16 mouse cellular contexts compared by ENCODE assay signal in genomic region chr6:78551666-78552352, GRCm38 (mm10).
DNase-seq lines count a peak whose midpoint lies in the region; ATAC-seq and TF ChIP-seq lines count a peak whose summit lies in the region.
"Had no signal": no experiment of that assay in that cellular context is flagged by ENCODE, and none has a peak within 500 bp of the region (broad histone marks: within the 10 kb centered on the region; RNA-seq: fewer than 3 reads in every experiment).

No protein-coding gene starts in this region.

- no peak overlapping the region; the same call in 1 of the 2 replicates for H3K4me2 ChIP-seq in hindbrain, embryonic 12.5 days (replicated peaks)
- peak overlapping the region; percentile 19; the same call in 1 of the 2 replicates for H3K4me2 ChIP-seq in midbrain, embryonic 13.5 days (replicated peaks)
- H3K4me2 ChIP-seq: embryonic facial prominence, embryonic 15.5 days; limb, embryonic 13.5 days had no signal

- peak in 1 of 2 experiments; percentile 21 for DNase-seq in layer of hippocampus, adult 2 months (ENCODE audit: low spot score in 2 of 2)
- DNase-seq in layer of hippocampus, adult 9-10 months (ENCODE audit: low spot score) = no peak
- DNase-seq in retina, embryonic 14.5 days (ENCODE audit: low spot score) = peak; percentile 34
- DNase-seq in gastrocnemius, postnatal 10 days = no peak
- DNase-seq in cerebellum, postnatal 25 days = no peak
- DNase-seq in cerebellum, adult 11 months = no peak
- DNase-seq: cerebellum, postnatal 14 days; heart, adult 2 months; heart, postnatal 14 days; kidney, adult 8-10 months; lung, adult 2 months had no signal

- no peaks in the 10 kb centered on the region for H3K9me3 ChIP-seq in hindbrain, embryonic 12.5 days (replicated peaks)
- H3K9me3 ChIP-seq in midbrain, embryonic 13.5 days = no peaks in the 10 kb centered on the region
- H3K9me3 ChIP-seq: embryonic facial prominence, embryonic 15.5 days; limb, embryonic 13.5 days had no signal

- H3K27me3 ChIP-seq in hindbrain, embryonic 12.5 days = no peaks in the 10 kb centered on the region
- H3K27me3 ChIP-seq in midbrain, embryonic 13.5 days = no peaks in the 10 kb centered on the region
- H3K27me3 ChIP-seq: CH12.LX; embryonic facial prominence, embryonic 15.5 days; limb, embryonic 13.5 days had no signal

- peak overlapping the region; percentile 88 for H3K27ac ChIP-seq in layer of hippocampus, adult 2 months
- H3K27ac ChIP-seq in hindbrain, embryonic 12.5 days = no peak overlapping the region
- no peak overlapping the region for H3K27ac ChIP-seq in midbrain, embryonic 13.5 days
- H3K27ac ChIP-seq: embryonic facial prominence, embryonic 15.5 days; heart, adult 2 months; limb, embryonic 13.5 days had no signal

- no peak overlapping the region for H3K9ac ChIP-seq in hindbrain, embryonic 12.5 days
- no peak overlapping the region for H3K9ac ChIP-seq in midbrain, embryonic 13.5 days (replicated peaks)
- H3K9ac ChIP-seq: embryonic facial prominence, embryonic 15.5 days; limb, embryonic 13.5 days had no signal

- TF ChIP-seq CTCF in layer of hippocampus, adult 2 months (conservative IDR thresholded peaks at IDR 0.05) = no peak

- peaks cover 8% of the 10 kb centered on the region; the same call in 1 of the 2 replicates for H3K4me1 ChIP-seq in hindbrain, embryonic 12.5 days
- H3K4me1 ChIP-seq in midbrain, embryonic 13.5 days (replicated peaks) = peaks cover 11% of the 10 kb centered on the region
- H3K4me1 ChIP-seq: embryonic facial prominence, embryonic 15.5 days had no signal

- peak; percentile 55; the same call in 1 of the 2 replicates for ATAC-seq in hindbrain, embryonic 12.5 days (ENCODE audit: low FRiP score)
- ATAC-seq in midbrain, embryonic 13.5 days = peak; percentile 48; the same call in 1 of the 2 replicates

- no peaks in the 10 kb centered on the region for H3K36me3 ChIP-seq in hindbrain, embryonic 12.5 days
- no peaks in the 10 kb centered on the region for H3K36me3 ChIP-seq in midbrain, embryonic 13.5 days
- H3K36me3 ChIP-seq: embryonic facial prominence, embryonic 15.5 days; limb, embryonic 13.5 days had no signal

- WGBS in hindbrain, embryonic 12.5 days = 38% methylated on average over 8 of the region's 8 CpGs
- WGBS in midbrain, embryonic 13.5 days = 18% methylated on average over 8 of the region's 8 CpGs

- H3K4me3 ChIP-seq in layer of hippocampus, adult 2 months = no peak overlapping the region
- no peak overlapping the region for H3K4me3 ChIP-seq in hindbrain, embryonic 12.5 days
- no peak overlapping the region for H3K4me3 ChIP-seq in midbrain, embryonic 13.5 days (replicated peaks)
- H3K4me3 ChIP-seq: embryonic facial prominence, embryonic 15.5 days; heart, adult 2 months; limb, embryonic 13.5 days had no signal
